Mouse (Mus musculus): ENCODE results near the gene Tepp. TPM values are rescaled to one million over a fixed set of nuclear protein-coding genes. Genes with fewer than 3 reads are reported as not detected.
A peak's percentile ranks its signal among the peaks of the same experiment; 100 is the strongest.

Tepp gene
- 0.33 TPM in 1 of 2 replicates, not detected in the other for polyA plus RNA-seq (2015; fragmentation: Nextera tagmentation; extraction: Ambion mirVana)

DNA sequence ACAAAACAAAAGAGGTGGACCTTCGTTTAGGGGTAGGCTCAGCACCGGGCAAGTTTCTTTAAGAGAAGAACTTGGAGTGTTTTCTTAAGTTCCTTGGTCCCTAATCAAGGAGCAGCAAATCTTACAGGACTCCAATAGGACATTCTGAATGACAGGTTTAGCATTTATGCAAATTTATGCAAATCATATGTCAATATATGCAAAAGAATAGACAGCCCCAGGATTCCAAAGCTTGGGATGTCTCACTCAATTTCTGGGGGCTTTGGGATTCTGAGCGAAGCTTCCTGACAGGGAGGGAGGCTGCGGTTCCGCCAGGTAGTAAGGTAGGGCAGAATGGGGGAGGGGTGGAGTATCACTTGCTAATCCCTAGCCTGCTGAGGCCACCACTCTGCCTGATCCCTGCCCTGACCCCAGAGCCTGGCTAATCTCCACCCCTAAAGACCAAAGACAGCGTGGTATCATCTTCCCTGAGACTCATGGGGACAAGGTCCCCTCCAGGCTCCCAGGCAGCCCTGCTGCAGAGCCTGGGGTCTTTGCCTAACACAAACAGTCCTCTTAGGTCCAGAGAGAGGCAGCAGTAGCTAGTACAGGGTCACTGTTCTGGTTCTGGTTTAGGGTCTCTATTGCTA, at the start of gene Tepp:
TSS of gene Tepp (plus strand) at position 225 of the 629 bp plus-strand sequence.
- Histone ChIP-seq H3K4me3 (replicated peaks) (no peak within 1 kb of the TSS), H3K4me1 (no peaks in the 10 kb centered on the region), H3K4me2 (no peak within 1 kb of the TSS), H3K9me3 (replicated peaks) (no peaks in the 10 kb centered on the region), H3K27me3 (0 out of 2 replicates have a peak, but pooled peaks cover 5% of the 10 kb centered on the region), H3K9ac (no peak within 1 kb of the TSS), H3K36me3 (no peaks in the 10 kb centered on the region), H3K27ac (no peak within 1 kb of the TSS)
- WGBS = 46% methylated on average over 6 of the region's 6 CpGs
- no peak for ATAC-seq (replicated peaks; ENCODE audit: low FRiP score)

GRCm38 (mm10) chr8:95262181-95262580, 48.2 kb upstream of the Tepp start:
- WGBS = 80% methylated on average over 2 of the region's 2 CpGs
- no peak overlapping the region for H3K9ac ChIP-seq
- no peaks in the 10 kb centered on the region for H3K36me3 ChIP-seq
- H3K4me2 ChIP-seq = no peak overlapping the region
- no peaks in the 10 kb centered on the region for H3K4me1 ChIP-seq
- no peak overlapping the region for H3K4me3 ChIP-seq (replicated peaks)
- H3K9me3 ChIP-seq (replicated peaks) = no peaks in the 10 kb centered on the region
- ATAC-seq (replicated peaks; ENCODE audit: low FRiP score) = no peak
- H3K27me3 ChIP-seq = no peaks in the 10 kb centered on the region
- H3K27ac ChIP-seq = no peak overlapping the region

GRCm38 (mm10) chr8:95270501-95270900, 39.9 kb upstream of the Tepp start:
- H3K27me3 ChIP-seq = no peaks in the 10 kb centered on the region
- H3K4me2 ChIP-seq = no peak overlapping the region
- H3K36me3 ChIP-seq = no peaks in the 10 kb centered on the region
- no peak overlapping the region for H3K4me3 ChIP-seq (replicated peaks)
- ATAC-seq (replicated peaks; ENCODE audit: low FRiP score) = no peak
- no peak overlapping the region for H3K9ac ChIP-seq
- H3K27ac ChIP-seq = no peak overlapping the region
- H3K9me3 ChIP-seq (replicated peaks) = no peaks in the 10 kb centered on the region
- H3K4me1 ChIP-seq = no peaks in the 10 kb centered on the region
- WGBS = 77% methylated on average over 12 of the region's 12 CpGs

DNA sequence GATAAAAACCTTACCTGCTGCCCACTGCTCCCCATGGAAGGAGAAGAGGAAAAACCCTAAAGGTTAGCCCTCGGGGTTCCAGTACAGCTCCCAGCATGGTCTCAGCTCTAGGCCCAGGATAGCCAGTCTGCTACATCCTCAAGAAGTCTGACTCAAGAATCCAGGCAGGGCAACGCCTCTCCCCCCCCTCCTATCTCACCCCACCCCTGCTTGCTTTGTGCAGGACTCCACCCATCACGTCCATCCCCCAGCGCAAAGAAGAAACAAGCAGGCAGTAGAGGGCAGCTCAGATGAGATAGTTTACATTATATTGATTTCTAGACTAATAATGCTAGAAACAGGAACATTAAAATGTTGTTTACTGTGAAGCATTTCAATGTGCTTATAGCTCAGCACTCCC, 38.5 kb upstream of the Tepp start:
- Histone ChIP-seq H3K9ac (no peak overlapping the region), H3K36me3 (no peaks in the 10 kb centered on the region), H3K27me3 (no peaks in the 10 kb centered on the region), H3K4me1 (no peaks in the 10 kb centered on the region), H3K27ac (no peak overlapping the region), H3K4me2 (no peak overlapping the region), H3K9me3 (replicated peaks) (no peaks in the 10 kb centered on the region), H3K4me3 (replicated peaks) (no peak overlapping the region)
- ATAC-seq (replicated peaks; ENCODE audit: low FRiP score) = no peak
- WGBS = 40% methylated on average over 4 of the region's 4 CpGs

- H3K4me1 ChIP-seq = no peaks in the 10 kb centered on the region
- no peaks in the 10 kb centered on the region for H3K36me3 ChIP-seq
- H3K9ac ChIP-seq = no peak overlapping the region
- H3K4me2 ChIP-seq = no peak overlapping the region
- no peak for ATAC-seq (replicated peaks; ENCODE audit: low FRiP score)
- H3K27ac ChIP-seq = no peak overlapping the region
- WGBS = 43% methylated on average over 2 of the region's 2 CpGs
- no peaks in the 10 kb centered on the region for H3K27me3 ChIP-seq
- H3K9me3 ChIP-seq (replicated peaks) = no peaks in the 10 kb centered on the region
- H3K4me3 ChIP-seq (replicated peaks) = no peak overlapping the region
These were observed 37.5 kb upstream of the Tepp start for GRCm38 (mm10) chr8:95272871-95273270.

GRCm38 (mm10) chr8:95281493-95281892, 28.9 kb upstream of the Tepp start:
- Histone ChIP-seq H3K36me3 (no peaks in the 10 kb centered on the region), H3K27ac (no peak overlapping the region), H3K4me1 (no peaks in the 10 kb centered on the region), H3K4me2 (no peak overlapping the region), H3K9me3 (replicated peaks) (no peaks in the 10 kb centered on the region), H3K27me3 (no peaks in the 10 kb centered on the region), H3K4me3 (replicated peaks) (no peak overlapping the region), H3K9ac (no peak overlapping the region)
- no peak for ATAC-seq (replicated peaks; ENCODE audit: low FRiP score)
- WGBS = 66% methylated on average over 5 of the region's 5 CpGs

GRCm38 (mm10) chr8:95289066-95289650, 21.2 kb upstream of the Tepp start:
- H3K36me3 ChIP-seq = no peaks in the 10 kb centered on the region
- no peaks in the 10 kb centered on the region for H3K27me3 ChIP-seq
- no peaks in the 10 kb centered on the region for H3K9me3 ChIP-seq (replicated peaks)
- WGBS = 62% methylated on average over 6 of the region's 6 CpGs
- H3K4me1 ChIP-seq = peaks cover 13% of the 10 kb centered on the region
- no peak overlapping the region for H3K27ac ChIP-seq
- no peak overlapping the region for H3K9ac ChIP-seq
- no peak overlapping the region for H3K4me3 ChIP-seq (replicated peaks)
- ATAC-seq (replicated peaks; ENCODE audit: low FRiP score) = no peak
- H3K4me2 ChIP-seq = no peak overlapping the region

DNA sequence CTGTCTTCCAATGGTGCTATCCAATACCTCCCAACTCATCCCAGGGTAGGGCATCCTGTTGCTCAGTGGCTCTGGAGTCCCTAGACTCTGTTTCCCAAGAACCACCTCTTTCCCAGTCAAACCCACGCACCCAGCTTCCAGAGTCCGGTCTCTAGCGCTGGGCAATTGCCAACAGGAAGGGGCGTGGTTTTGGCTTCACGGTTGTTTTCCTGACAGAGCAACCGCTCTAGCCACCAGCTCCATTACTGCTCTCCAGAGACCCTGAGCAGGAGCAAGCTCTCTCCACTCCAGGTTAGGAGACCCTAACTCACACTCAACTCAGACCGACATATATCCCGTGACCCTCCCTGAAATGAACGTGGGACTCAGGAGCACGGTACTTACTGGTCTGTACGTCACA, 17.2 kb upstream of the Tepp start:
- H3K4me3 ChIP-seq (replicated peaks) = peak overlapping the region; percentile 25
- 56% methylated on average over 11 of the region's 11 CpGs for WGBS
- peak; percentile 62 for ATAC-seq (replicated peaks; ENCODE audit: low FRiP score)

GRCm38 (mm10) chr8:95293891-95294290, 16.5 kb upstream of the Tepp start:
- ATAC-seq (replicated peaks; ENCODE audit: low FRiP score) = peak; percentile 70
- Histone ChIP-seq H3K4me1 (peaks cover 17% of the 10 kb centered on the region), H3K4me3 (replicated peaks) (peak overlapping the region; percentile 25), H3K27me3 (no peaks in the 10 kb centered on the region), H3K9ac (peak overlapping the region; percentile 36; the same call in 1 of the 2 replicates), H3K27ac (peak overlapping the region; percentile 84), H3K36me3 (no peaks in the 10 kb centered on the region), H3K9me3 (replicated peaks) (no peaks in the 10 kb centered on the region), H3K4me2 (peak overlapping the region; percentile 51)
- WGBS = 52% methylated on average over 7 of the region's 7 CpGs

More for the DNA sequence above, 17.2 kb upstream of the Tepp start:
- Histone ChIP-seq H3K36me3 (no peaks in the 10 kb centered on the region), H3K4me1 (peaks cover 17% of the 10 kb centered on the region), H3K9ac (no peak overlapping the region), H3K9me3 (replicated peaks) (no peaks in the 10 kb centered on the region), H3K4me2 (peak overlapping the region; percentile 51), H3K27me3 (no peaks in the 10 kb centered on the region), H3K27ac (peak overlapping the region; percentile 84)

DNA sequence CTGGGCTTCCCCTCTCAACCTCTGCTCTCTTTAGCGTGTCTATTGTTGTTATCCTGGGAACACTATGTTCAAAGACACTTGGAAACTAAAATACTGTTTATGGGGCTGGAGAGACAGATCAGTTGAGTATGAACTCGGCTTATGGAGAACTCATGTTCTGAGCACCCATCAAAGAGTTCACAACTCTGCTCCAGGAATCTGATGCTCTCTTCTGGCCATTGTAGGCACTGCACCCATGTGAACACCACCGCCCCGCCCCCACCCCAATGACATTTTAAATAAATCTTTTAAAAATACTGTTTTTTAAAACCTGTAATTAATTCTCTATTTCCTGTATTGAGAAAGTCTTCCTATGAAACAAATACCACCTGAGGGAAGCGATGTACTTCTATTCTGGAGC, 8.0 kb upstream of the Tepp start:
- no peaks in the 10 kb centered on the region for H3K36me3 ChIP-seq
- H3K4me2 ChIP-seq = no peak overlapping the region
- H3K27me3 ChIP-seq = no peaks in the 10 kb centered on the region
- 23% methylated on average over 5 of the region's 5 CpGs for WGBS
- 0 out of 2 replicates have a peak, but pooled peaks have one; percentile 25 for ATAC-seq (replicated peaks; ENCODE audit: low FRiP score)
- H3K9ac ChIP-seq = no peak overlapping the region
- H3K9me3 ChIP-seq (replicated peaks) = no peaks in the 10 kb centered on the region
- H3K27ac ChIP-seq = no peak overlapping the region
- H3K4me3 ChIP-seq (replicated peaks) = no peak overlapping the region
- no peaks in the 10 kb centered on the region for H3K4me1 ChIP-seq

DNA sequence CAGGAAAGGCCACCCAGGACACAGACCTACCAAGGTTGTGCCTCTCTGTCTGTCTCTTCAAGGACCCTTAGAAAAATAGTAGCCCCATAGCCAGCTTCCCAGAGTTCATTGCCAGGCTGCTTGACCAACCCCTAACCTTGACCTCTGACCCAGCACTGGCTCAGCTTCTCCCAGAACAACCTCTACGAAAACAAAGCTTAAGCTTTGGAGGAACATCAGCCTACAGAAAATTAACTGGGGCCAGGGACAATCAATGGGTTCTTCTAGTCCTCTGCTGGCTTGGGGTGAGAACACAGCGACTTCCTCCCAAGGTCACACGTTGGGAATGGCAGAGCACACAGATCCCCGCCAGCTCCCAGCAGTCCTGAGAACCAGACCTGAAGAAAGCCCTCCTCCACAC, 4.8 kb upstream of the Tepp start:
- H3K27ac ChIP-seq = no peak overlapping the region
- H3K4me3 ChIP-seq (replicated peaks) = no peak overlapping the region
- no peaks in the 10 kb centered on the region for H3K27me3 ChIP-seq
- H3K9ac ChIP-seq = no peak overlapping the region
- ATAC-seq (replicated peaks; ENCODE audit: low FRiP score) = no peak
- no peak overlapping the region for H3K4me2 ChIP-seq
- no peaks in the 10 kb centered on the region for H3K9me3 ChIP-seq (replicated peaks)
- no peaks in the 10 kb centered on the region for H3K4me1 ChIP-seq
- 73% methylated on average over 4 of the region's 4 CpGs for WGBS
- no peaks in the 10 kb centered on the region for H3K36me3 ChIP-seq

GRCm38 (mm10) chr8:95306431-95306830, 3.9 kb upstream of the Tepp start, which contains the start of gene Cngb1:
TSS of gene Cngb1 (minus strand) at chr8:95306585.
- Histone ChIP-seq H3K4me2 (no peak within 1 kb of the TSS), H3K36me3 (no peaks in the 10 kb centered on the region), H3K9me3 (replicated peaks) (no peaks in the 10 kb centered on the region), H3K4me3 (replicated peaks) (no peak within 1 kb of the TSS), H3K9ac (no peak within 1 kb of the TSS), H3K4me1 (no peaks in the 10 kb centered on the region), H3K27ac (no peak within 1 kb of the TSS), H3K27me3 (0 out of 2 replicates have a peak, but pooled peaks cover 4% of the 10 kb centered on the region)
- 55% methylated on average over 6 of the region's 6 CpGs for WGBS
- ATAC-seq (replicated peaks; ENCODE audit: low FRiP score) = no peak
